Mouse (Mus musculus): ENCODE measurements around the gene Hp1bp3. TPM values are rescaled to one million over a fixed set of nuclear protein-coding genes. Genes with fewer than 3 reads are reported as not detected.

Gene Hp1bp3
- polyA plus RNA-seq, 1 experiment from 2014 or later: 107 TPM

DNA sequence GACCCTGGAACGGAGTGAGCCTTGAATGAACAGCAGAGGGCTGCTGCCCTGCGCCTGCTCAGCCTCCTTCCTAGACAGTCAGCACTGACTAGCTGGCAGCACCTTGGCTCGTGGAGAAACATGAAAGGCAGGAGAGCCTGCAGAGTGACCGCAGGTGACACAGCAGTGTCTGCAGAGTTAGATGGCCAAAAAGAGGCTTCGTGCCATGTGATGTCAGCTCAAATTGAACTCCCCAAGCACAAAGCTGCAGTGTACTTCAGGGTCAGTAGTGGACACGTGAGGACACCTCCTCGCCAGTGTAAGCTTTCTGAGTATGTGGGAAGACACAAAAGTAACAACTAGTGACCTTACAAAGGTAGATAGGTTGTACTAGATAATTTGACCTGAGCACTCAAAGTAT lies 30.1 kb upstream of the Hp1bp3 start:
- no peak overlapping the region for H3K27ac ChIP-seq (ENCODE audit: low read depth, low read length)
- no peak overlapping the region for H3K4me3 ChIP-seq (ENCODE audit: low read depth, low read length)
- no peak overlapping the region for H3K4me2 ChIP-seq
- ATAC-seq (replicated peaks; ENCODE audit: insufficient number of reproducible peaks, low FRiP score, low TSS enrichment): no peak
- no peaks in the 10 kb centered on the region for H3K9me3 ChIP-seq (replicated peaks; ENCODE audit: control insufficient read depth, low read length)
- no peak overlapping the region for H3K9ac ChIP-seq (ENCODE audit: low read depth, low read length)
- H3K36me3 ChIP-seq (ENCODE audit: control insufficient read depth, insufficient read depth, low read length): peaks cover 20% of the 10 kb centered on the region
- no peaks in the 10 kb centered on the region for H3K27me3 ChIP-seq (ENCODE audit: control insufficient read depth, insufficient read depth, low read length)
- H3K4me1 ChIP-seq (ENCODE audit: control insufficient read depth, insufficient read depth, low read length): peaks cover 6% of the 10 kb centered on the region
- 87% methylated on average over 7 of the region's 7 CpGs for WGBS (ENCODE audit: insufficient replicate concordance)

- peak overlapping the region; percentile 55 for H3K27ac ChIP-seq (ENCODE audit: low read depth, low read length)
- 52% methylated on average over 7 of the region's 7 CpGs for WGBS (ENCODE audit: insufficient replicate concordance)
- H3K9me3 ChIP-seq (replicated peaks; ENCODE audit: control insufficient read depth, low read length): no peaks in the 10 kb centered on the region
Observed at GRCm38 (mm10) chr4:138187995-138188394, 28.1 kb upstream of the Hp1bp3 start.

GRCm38 (mm10) chr4:138192561-138192960 lies 23.5 kb upstream of the Hp1bp3 start:
- Histone ChIP-seq H3K27ac (ENCODE audit: low read depth, low read length) (no peak overlapping the region), H3K9ac (ENCODE audit: low read depth, low read length) (no peak overlapping the region), H3K27me3 (ENCODE audit: control insufficient read depth, insufficient read depth, low read length) (no peaks in the 10 kb centered on the region), H3K9me3 (replicated peaks; ENCODE audit: control insufficient read depth, low read length) (no peaks in the 10 kb centered on the region), H3K4me1 (ENCODE audit: control insufficient read depth, insufficient read depth, low read length) (peaks cover 6% of the 10 kb centered on the region), H3K4me3 (ENCODE audit: low read depth, low read length) (no peak overlapping the region), H3K36me3 (ENCODE audit: control insufficient read depth, insufficient read depth, low read length) (peaks cover 37% of the 10 kb centered on the region), H3K4me2 (no peak overlapping the region)
- no peak for ATAC-seq (replicated peaks; ENCODE audit: insufficient number of reproducible peaks, low FRiP score, low TSS enrichment)
- WGBS (ENCODE audit: insufficient replicate concordance): 87% methylated on average over 5 of the region's 5 CpGs

More at GRCm38 (mm10) chr4:138187995-138188394, 28.1 kb upstream of the Hp1bp3 start:
- H3K9ac ChIP-seq (ENCODE audit: low read depth, low read length): no peak overlapping the region
- H3K4me1 ChIP-seq (ENCODE audit: control insufficient read depth, insufficient read depth, low read length): peaks cover 6% of the 10 kb centered on the region
- H3K36me3 ChIP-seq (ENCODE audit: control insufficient read depth, insufficient read depth, low read length): peaks cover 20% of the 10 kb centered on the region
- H3K4me3 ChIP-seq (ENCODE audit: low read depth, low read length): no peak overlapping the region
- H3K4me2 ChIP-seq: no peak overlapping the region
- no peaks in the 10 kb centered on the region for H3K27me3 ChIP-seq (ENCODE audit: control insufficient read depth, insufficient read depth, low read length)
- no peak; the same call in 1 of the 2 replicates for ATAC-seq (replicated peaks; ENCODE audit: insufficient number of reproducible peaks, low FRiP score, low TSS enrichment)

DNA sequence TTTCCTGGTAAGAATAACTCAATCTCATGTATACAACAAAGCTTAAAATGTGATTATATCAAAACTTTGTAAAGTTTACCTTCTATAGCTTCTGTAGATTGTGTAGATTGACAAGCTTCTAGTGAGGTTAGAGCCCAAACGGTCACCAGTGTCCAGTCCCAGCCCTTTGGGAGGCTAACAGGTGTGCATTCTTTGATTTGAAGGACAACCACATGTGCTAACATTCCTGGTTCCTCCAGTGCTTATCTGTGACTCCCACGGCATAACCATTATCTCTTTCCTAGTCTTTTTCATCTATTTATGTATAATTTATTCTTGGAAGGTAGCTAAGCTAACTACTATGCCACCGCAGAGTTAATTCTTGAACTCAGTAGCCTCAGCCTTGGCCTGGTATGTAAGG lies 15.3 kb upstream of the Hp1bp3 start:
- ATAC-seq (replicated peaks; ENCODE audit: insufficient number of reproducible peaks, low FRiP score, low TSS enrichment): no peak
- Histone ChIP-seq H3K36me3 (ENCODE audit: control insufficient read depth, insufficient read depth, low read length) (peaks cover 48% of the 10 kb centered on the region), H3K4me3 (ENCODE audit: low read depth, low read length) (no peak overlapping the region), H3K4me1 (ENCODE audit: control insufficient read depth, insufficient read depth, low read length) (no peaks in the 10 kb centered on the region), H3K9ac (ENCODE audit: low read depth, low read length) (no peak overlapping the region), H3K27ac (ENCODE audit: low read depth, low read length) (no peak overlapping the region), H3K4me2 (no peak overlapping the region), H3K9me3 (replicated peaks; ENCODE audit: control insufficient read depth, low read length) (no peaks in the 10 kb centered on the region), H3K27me3 (ENCODE audit: control insufficient read depth, insufficient read depth, low read length) (no peaks in the 10 kb centered on the region)
- 87% methylated on average over 3 of the region's 3 CpGs for WGBS (ENCODE audit: insufficient replicate concordance)

- H3K4me2 ChIP-seq: no peak overlapping the region
- no peaks in the 10 kb centered on the region for H3K4me1 ChIP-seq (ENCODE audit: control insufficient read depth, insufficient read depth, low read length)
- H3K4me3 ChIP-seq (ENCODE audit: low read depth, low read length): no peak overlapping the region
- H3K27me3 ChIP-seq (ENCODE audit: control insufficient read depth, insufficient read depth, low read length): no peaks in the 10 kb centered on the region
- WGBS (ENCODE audit: insufficient replicate concordance): 60% methylated on average over 9 of the region's 9 CpGs
- no peak overlapping the region for H3K9ac ChIP-seq (ENCODE audit: low read depth, low read length)
- ATAC-seq (replicated peaks; ENCODE audit: insufficient number of reproducible peaks, low FRiP score, low TSS enrichment): no peak
- peaks cover 40% of the 10 kb centered on the region for H3K36me3 ChIP-seq (ENCODE audit: control insufficient read depth, insufficient read depth, low read length)
- H3K9me3 ChIP-seq (replicated peaks; ENCODE audit: control insufficient read depth, low read length): no peaks in the 10 kb centered on the region
- H3K27ac ChIP-seq (ENCODE audit: low read depth, low read length): no peak overlapping the region
Observed at GRCm38 (mm10) chr4:138201696-138202095, 14.4 kb upstream of the Hp1bp3 start.

DNA sequence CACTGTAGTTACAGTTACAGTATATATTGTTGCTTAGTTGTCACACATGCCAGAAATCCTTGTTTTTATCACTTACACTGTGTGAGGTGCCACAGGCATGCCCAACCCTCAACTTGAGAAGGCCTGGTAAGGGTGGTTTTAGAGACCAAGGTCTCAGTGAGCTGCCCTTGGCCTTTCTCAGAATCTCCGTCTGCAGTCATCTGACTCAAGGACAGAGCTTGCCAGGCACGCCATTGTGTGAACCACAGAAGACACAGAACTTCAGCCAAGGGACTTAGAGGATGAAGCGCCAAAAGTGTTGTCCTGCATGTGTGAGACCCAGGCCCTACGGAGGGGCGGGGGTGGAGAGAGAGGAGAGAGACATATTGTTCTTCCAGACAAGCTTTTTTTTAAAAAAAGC lies 6.0 kb upstream of the Hp1bp3 start:
- Histone ChIP-seq H3K9me3 (replicated peaks; ENCODE audit: control insufficient read depth, low read length) (no peaks in the 10 kb centered on the region), H3K27me3 (ENCODE audit: control insufficient read depth, insufficient read depth, low read length) (no peaks in the 10 kb centered on the region), H3K4me3 (ENCODE audit: low read depth, low read length) (no peak overlapping the region), H3K4me2 (no peak overlapping the region), H3K9ac (ENCODE audit: low read depth, low read length) (no peak overlapping the region), H3K27ac (ENCODE audit: low read depth, low read length) (no peak overlapping the region), H3K4me1 (ENCODE audit: control insufficient read depth, insufficient read depth, low read length) (no peaks in the 10 kb centered on the region), H3K36me3 (ENCODE audit: control insufficient read depth, insufficient read depth, low read length) (peaks cover 15% of the 10 kb centered on the region)
- 91% methylated on average over 5 of the region's 5 CpGs for WGBS (ENCODE audit: insufficient replicate concordance)
- no peak for ATAC-seq (replicated peaks; ENCODE audit: insufficient number of reproducible peaks, low FRiP score, low TSS enrichment)

- H3K4me1 ChIP-seq (ENCODE audit: control insufficient read depth, insufficient read depth, low read length): peaks cover 15% of the 10 kb centered on the region
- H3K27ac ChIP-seq (ENCODE audit: low read depth, low read length): no peak overlapping the region
- no peaks in the 10 kb centered on the region for H3K27me3 ChIP-seq (ENCODE audit: control insufficient read depth, insufficient read depth, low read length)
- peaks cover 8% of the 10 kb centered on the region for H3K36me3 ChIP-seq (ENCODE audit: control insufficient read depth, insufficient read depth, low read length)
- H3K4me3 ChIP-seq (ENCODE audit: low read depth, low read length): no peak overlapping the region
- 80% methylated on average over 3 of the region's 3 CpGs for WGBS (ENCODE audit: insufficient replicate concordance)
- H3K9me3 ChIP-seq (replicated peaks; ENCODE audit: control insufficient read depth, low read length): no peaks in the 10 kb centered on the region
- no peak overlapping the region for H3K9ac ChIP-seq (ENCODE audit: low read depth, low read length)
- H3K4me2 ChIP-seq: no peak overlapping the region
- ATAC-seq (replicated peaks; ENCODE audit: insufficient number of reproducible peaks, low FRiP score, low TSS enrichment): no peak
Observed at GRCm38 (mm10) chr4:138213861-138214260, 2.2 kb upstream of the Hp1bp3 start.

GRCm38 (mm10) chr4:138215671-138216199 lies 361 bp upstream of the Hp1bp3 start:
- 50% methylated on average over 13 of the region's 13 CpGs for WGBS (ENCODE audit: insufficient replicate concordance)
- H3K27ac ChIP-seq (ENCODE audit: low read depth, low read length): peak overlapping the region; percentile 95
- no peak for ATAC-seq (replicated peaks; ENCODE audit: insufficient number of reproducible peaks, low FRiP score, low TSS enrichment)

DNA sequence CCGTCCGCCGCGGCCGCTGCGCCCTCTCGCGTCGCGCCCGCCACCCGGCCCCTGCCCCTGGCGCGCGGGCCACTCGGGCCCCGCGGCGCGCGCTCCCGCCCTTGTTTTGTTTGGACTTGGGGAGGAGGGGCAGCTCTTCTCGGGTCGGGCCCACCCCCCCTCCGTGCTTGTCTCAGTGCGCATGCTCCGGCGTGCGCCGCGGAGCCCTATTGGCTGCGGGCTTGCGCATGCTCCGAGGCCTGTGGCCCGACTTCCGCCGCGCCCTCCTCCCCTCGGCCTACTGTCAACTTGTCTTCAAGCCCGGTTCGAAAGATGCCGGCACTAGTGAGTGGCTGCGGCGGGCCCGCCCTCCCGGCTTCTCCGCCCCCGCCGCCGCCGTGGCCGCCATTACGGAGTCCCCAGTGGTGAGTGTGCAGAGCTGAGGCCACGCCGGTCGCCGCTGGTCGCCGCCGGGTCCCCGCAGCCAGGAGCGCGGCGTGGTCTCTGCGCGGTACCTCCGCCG lies 846 bp downstream of the Hp1bp3 start:
- Histone ChIP-seq H3K27ac (ENCODE audit: low read depth, low read length) (peak overlapping the region; percentile 95), H3K9me3 (replicated peaks; ENCODE audit: control insufficient read depth, low read length) (no peaks in the 10 kb centered on the region), H3K4me3 (ENCODE audit: low read depth, low read length) (peak overlapping the region; percentile 99), H3K4me2 (peak overlapping the region; percentile 87), H3K36me3 (ENCODE audit: control insufficient read depth, insufficient read depth, low read length) (no peaks in the 10 kb centered on the region), H3K9ac (ENCODE audit: low read depth, low read length) (peak overlapping the region; percentile 99), H3K4me1 (ENCODE audit: control insufficient read depth, insufficient read depth, low read length) (peaks cover 29% of the 10 kb centered on the region), H3K27me3 (ENCODE audit: control insufficient read depth, insufficient read depth, low read length) (no peaks in the 10 kb centered on the region)
- ATAC-seq (replicated peaks; ENCODE audit: insufficient number of reproducible peaks, low FRiP score, low TSS enrichment): peak; percentile 98
- under 1% methylated on average over 65 of the region's 68 CpGs for WGBS (ENCODE audit: insufficient replicate concordance)

More at GRCm38 (mm10) chr4:138215671-138216199, 361 bp upstream of the Hp1bp3 start:
- Histone ChIP-seq H3K36me3 (ENCODE audit: control insufficient read depth, insufficient read depth, low read length) (no peaks in the 10 kb centered on the region), H3K9ac (ENCODE audit: low read depth, low read length) (peak overlapping the region; percentile 99), H3K9me3 (replicated peaks; ENCODE audit: control insufficient read depth, low read length) (no peaks in the 10 kb centered on the region), H3K4me2 (peak overlapping the region; percentile 87), H3K4me1 (ENCODE audit: control insufficient read depth, insufficient read depth, low read length) (peaks cover 25% of the 10 kb centered on the region), H3K4me3 (ENCODE audit: low read depth, low read length) (peak overlapping the region; percentile 99), H3K27me3 (ENCODE audit: control insufficient read depth, insufficient read depth, low read length) (no peaks in the 10 kb centered on the region)

All from heart, embryonic 11.5 days (tissue).